Mouse (Mus musculus): ENCODE data around the gene Dennd1c.

DNA sequence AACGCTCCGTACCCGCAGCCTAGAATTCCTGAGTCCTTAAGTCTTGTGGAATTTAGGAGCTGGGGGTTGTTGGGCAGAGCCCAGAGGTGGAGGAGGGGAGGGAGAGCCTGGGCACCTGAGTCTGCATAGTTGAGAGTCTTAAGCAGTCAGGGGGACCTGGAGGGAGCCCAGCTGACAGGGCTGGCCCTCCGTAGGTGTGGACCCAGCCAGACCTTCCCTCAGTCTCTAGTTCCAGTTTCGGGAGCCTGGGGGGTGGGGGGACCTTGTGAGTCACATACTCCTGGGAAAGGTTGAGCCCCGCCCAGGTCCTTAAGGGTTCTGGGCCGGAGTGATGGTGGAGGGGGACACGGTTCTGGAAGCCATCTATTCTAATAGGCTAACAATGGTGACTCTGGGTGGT is 15.3 kb downstream of the Dennd1c start:
- no peak for TF ChIP-seq MEF2A (IDR thresholded peaks at IDR 0.05; ENCODE audit: extremely low read depth, insufficient replicate concordance, low read depth, low read length, poor library complexity, severe bottlenecking)
- no peak for TF ChIP-seq NRF1 (IDR thresholded peaks at IDR 0.05; ENCODE audit: insufficient read depth, low read depth, low read length, poor library complexity, severe bottlenecking)
- TF ChIP-seq POLR2AphosphoS2 (IDR thresholded peaks at IDR 0.05; ENCODE audit: low read length), result no peak
- TF ChIP-seq CTCF (IDR thresholded peaks at IDR 0.05 in 2 of 3, conservative IDR thresholded peaks at IDR 0.05 in 1 of 3; ENCODE audit: control insufficient read depth in 1 of 3, insufficient read depth in 1 of 3, low read depth in 2 of 3, low read length in 3 of 3, poor library complexity in 1 of 3, severe bottlenecking in 1 of 3), result no peak
- TF ChIP-seq TBP (IDR thresholded peaks at IDR 0.05; ENCODE audit: low read depth, low read length), result no peak
- no peak for TF ChIP-seq JUND (IDR thresholded peaks at IDR 0.05; ENCODE audit: low read depth, low read length)
- TF ChIP-seq EP300 (IDR thresholded peaks at IDR 0.05; ENCODE audit: low read depth in 1 of 2, low read length in 2 of 2), result no peak
- TF ChIP-seq E2F4 (IDR thresholded peaks at IDR 0.05; ENCODE audit: borderline replicate concordance, low read depth, low read length), result no peak
- TF ChIP-seq POLR2A (IDR thresholded peaks at IDR 0.05; ENCODE audit: control insufficient read depth in 1 of 2, insufficient read depth in 1 of 2, low read depth in 1 of 2, low read length in 2 of 2, poor library complexity in 1 of 2), result no peak
- no peak for TF ChIP-seq RCOR1 (IDR thresholded peaks at IDR 0.05; ENCODE audit: low read depth, low read length)
- no peak for TF ChIP-seq MAFK (IDR thresholded peaks at IDR 0.05; ENCODE audit: borderline replicate concordance, low read depth, low read length)
- TF ChIP-seq ELF1 (IDR thresholded peaks at IDR 0.05; ENCODE audit: low read depth, low read length), result no peak
- no peak for TF ChIP-seq BHLHE40 (IDR thresholded peaks at IDR 0.05; ENCODE audit: borderline replicate concordance, low read depth, low read length)

All from MEL (cell line).